Mouse (Mus musculus): ENCODE results near the gene Sbf1. TPM values are rescaled to one million over a fixed set of nuclear protein-coding genes. Genes with fewer than 3 reads are reported as not detected.

Gene Sbf1
- total RNA-seq, 2 experiments from 2014 or later: 304 to 307 TPM

GRCm38 (mm10) chr15:89321264-89321663 lies 6.2 kb upstream of the Sbf1 start:
- no peak for DNase-seq (ENCODE audit: low spot score in 2 of 2)

- DNase-seq (ENCODE audit: low spot score in 2 of 2): no peak
Measured at GRCm38 (mm10) chr15:89316146-89316545, 1.0 kb upstream of the Sbf1 start.

- no peak for DNase-seq (ENCODE audit: low spot score in 2 of 2)
Measured at GRCm38 (mm10) chr15:89314511-89315189, 461 bp downstream of the Sbf1 start.

- DNase-seq (ENCODE audit: low spot score in 2 of 2): no peak
Measured at GRCm38 (mm10) chr15:89314107-89314506, 1.0 kb downstream of the Sbf1 start.

- DNase-seq (ENCODE audit: low spot score in 2 of 2): no peak
Measured at GRCm38 (mm10) chr15:89313359-89313758, 1.8 kb downstream of the Sbf1 start.

GRCm38 (mm10) chr15:89309962-89310498 lies 5.1 kb downstream of the Sbf1 start:
- peak; percentile 76 to 91 for DNase-seq (ENCODE audit: low spot score in 2 of 2)

- DNase-seq (ENCODE audit: low spot score in 2 of 2): peak in 1 of 2 experiments; percentile 67
Measured at GRCm38 (mm10) chr15:89308406-89309139, 6.5 kb downstream of the Sbf1 start.

GRCm38 (mm10) chr15:89307461-89307860 lies 7.7 kb downstream of the Sbf1 start:
- peak in 1 of 2 experiments; percentile 15 for DNase-seq (ENCODE audit: low spot score in 2 of 2)

GRCm38 (mm10) chr15:89305966-89306365 lies 9.1 kb downstream of the Sbf1 start:
- DNase-seq (ENCODE audit: low spot score in 2 of 2): no peak

- DNase-seq (ENCODE audit: low spot score in 2 of 2): no peak
Measured at GRCm38 (mm10) chr15:89300600-89300999, 14.5 kb downstream of the Sbf1 start.

GRCm38 (mm10) chr15:89300180-89300579 lies 14.9 kb downstream of the Sbf1 start:
- no peak for DNase-seq (ENCODE audit: low spot score in 2 of 2)

- peak in 1 of 2 experiments; percentile 78 for DNase-seq (ENCODE audit: low spot score in 2 of 2)
Measured at GRCm38 (mm10) chr15:89297695-89298094, 17.4 kb downstream of the Sbf1 start.

- no peak for DNase-seq (ENCODE audit: low spot score in 2 of 2)
Measured at GRCm38 (mm10) chr15:89296465-89296864, 18.6 kb downstream of the Sbf1 start.

GRCm38 (mm10) chr15:89295580-89296165 lies 19.4 kb downstream of the Sbf1 start:
- DNase-seq (ENCODE audit: low spot score in 2 of 2): no peak

GRCm38 (mm10) chr15:89293778-89294177 lies 21.3 kb downstream of the Sbf1 start:
- no peak for DNase-seq (ENCODE audit: low spot score in 2 of 2)

- no peak for DNase-seq (ENCODE audit: low spot score in 2 of 2)
Measured at GRCm38 (mm10) chr15:89292795-89293194, 22.3 kb downstream of the Sbf1 start.

GRCm38 (mm10) chr15:89291521-89291920 lies 23.6 kb downstream of the Sbf1 start:
- DNase-seq (ENCODE audit: low spot score in 2 of 2): no peak

GRCm38 (mm10) chr15:89289455-89289854 lies 25.7 kb downstream of the Sbf1 start:
- DNase-seq (ENCODE audit: low spot score in 2 of 2): no peak

- DNase-seq (ENCODE audit: low spot score in 2 of 2): no peak
Measured at GRCm38 (mm10) chr15:89288227-89288767, 26.8 kb downstream of the Sbf1 start.

- DNase-seq (ENCODE audit: low spot score in 2 of 2): no peak
Measured at GRCm38 (mm10) chr15:89286582-89286981, 28.5 kb downstream of the Sbf1 start.

- no peak for DNase-seq (ENCODE audit: low spot score in 2 of 2)
Measured at GRCm38 (mm10) chr15:89286114-89286513, 29.0 kb downstream of the Sbf1 start.

- DNase-seq (ENCODE audit: low spot score in 2 of 2): no peak
Measured at GRCm38 (mm10) chr15:89285478-89285877, 29.6 kb downstream of the Sbf1 start.

Measured in layer of hippocampus, adult 18-20 months (tissue).